Comparison of ENCODE assay signal across 22 mouse cellular contexts in genomic region chr19:40454096-40454495, GRCm38 (mm10).
"Had no signal": no experiment of that assay in that cellular context is flagged by ENCODE, and none has a peak within 500 bp of the region (broad histone marks: within the 10 kb centered on the region; RNA-seq: fewer than 3 reads in every experiment).

No protein-coding gene starts in this region.

- ATAC-seq: liver, embryonic 12.5 days; midbrain, embryonic 13.5 days; midbrain, embryonic 16.5 days had no signal

- H3K36me3 ChIP-seq: limb, embryonic 12.5 days; lung, embryonic 15.5 days; midbrain, embryonic 10.5 days had no signal

- DNase-seq: kidney, postnatal 14 days; kidney, postnatal 4 days; left cerebral cortex, postnatal 4 days; lung, adult 18-20 months; lung, postnatal 10 days; lung, postnatal 36 days; retina, postnatal 1 day; right cerebral cortex, postnatal 25 days; spleen, adult 18-20 months; thymus, adult 18-20 months; thymus, postnatal 36 days had no signal

- H3K27me3 ChIP-seq: limb, embryonic 12.5 days; limb, embryonic 15.5 days; liver, embryonic 12.5 days; liver, embryonic 15.5 days; lung, embryonic 15.5 days; megakaryocyte, embryonic 14.5 days; midbrain, embryonic 13.5 days; neural tube, embryonic 13.5 days had no signal

- H3K4me3 ChIP-seq: limb, embryonic 12.5 days; limb, embryonic 15.5 days; liver, embryonic 12.5 days; liver, embryonic 15.5 days; lung, embryonic 15.5 days; megakaryocyte, embryonic 14.5 days; midbrain, embryonic 10.5 days; midbrain, embryonic 13.5 days; myocyte; neural tube, embryonic 13.5 days had no signal

- H3K4me2 ChIP-seq: limb, embryonic 12.5 days; limb, embryonic 15.5 days; liver, embryonic 12.5 days; liver, embryonic 15.5 days; lung, embryonic 15.5 days; midbrain, embryonic 13.5 days; neural tube, embryonic 13.5 days had no signal

- H3K4me1 ChIP-seq: limb, embryonic 12.5 days; midbrain, embryonic 10.5 days had no signal

- H3K9ac ChIP-seq: limb, embryonic 12.5 days; limb, embryonic 15.5 days; liver, embryonic 12.5 days; liver, embryonic 15.5 days; lung, embryonic 15.5 days; midbrain, embryonic 13.5 days; neural tube, embryonic 13.5 days had no signal

- H3K27ac ChIP-seq: limb, embryonic 12.5 days; limb, embryonic 15.5 days; liver, embryonic 12.5 days; liver, embryonic 15.5 days; lung, embryonic 15.5 days; midbrain, embryonic 10.5 days; midbrain, embryonic 13.5 days; neural tube, embryonic 13.5 days had no signal

- H3K9me3 ChIP-seq: limb, embryonic 12.5 days; limb, embryonic 15.5 days; liver, embryonic 15.5 days; lung, embryonic 15.5 days; midbrain, embryonic 10.5 days; midbrain, embryonic 13.5 days; neural tube, embryonic 13.5 days had no signal
